ENCODE assay signal across 34 mouse cellular contexts in genomic region chr1:173432411-173432810, GRCm38 (mm10). TPM values are rescaled to one million over a fixed set of nuclear protein-coding genes. Genes with fewer than 3 reads are reported as not detected.
DNase-seq lines count a peak whose midpoint lies in the region; ATAC-seq and TF ChIP-seq lines count a peak whose summit lies in the region.
"Had no signal": no experiment of that assay in that cellular context is flagged by ENCODE, and none has a peak within 500 bp of the region (broad histone marks: within the 10 kb centered on the region; RNA-seq: fewer than 3 reads in every experiment).

No protein-coding gene starts in this region.

- 93% methylated on average over 2 of the region's 2 CpGs for WGBS in hindbrain, postnatal 0 days

- no peak overlapping the region for H3K4me3 ChIP-seq in hindbrain, postnatal 0 days (ENCODE audit: low read length)
- H3K4me3 ChIP-seq: intestine, embryonic 15.5 days; limb, embryonic 10.5 days; limb, embryonic 15.5 days; liver, embryonic 13.5 days; megakaryocyte, embryonic 14.5 days; midbrain, embryonic 12.5 days had no signal

- H3K27me3 ChIP-seq in hindbrain, postnatal 0 days (ENCODE audit: insufficient read depth, low read length), result no peaks in the 10 kb centered on the region
- H3K27me3 ChIP-seq: intestine, embryonic 15.5 days; limb, embryonic 15.5 days; liver, embryonic 13.5 days; megakaryocyte, embryonic 14.5 days; midbrain, embryonic 12.5 days had no signal

- H3K36me3 ChIP-seq in hindbrain, postnatal 0 days (ENCODE audit: insufficient read depth, low read length), result no peaks in the 10 kb centered on the region
- H3K36me3 ChIP-seq: intestine, embryonic 15.5 days; limb, embryonic 10.5 days; limb, embryonic 15.5 days; liver, embryonic 13.5 days had no signal

- no peak overlapping the region for H3K9ac ChIP-seq in hindbrain, postnatal 0 days (replicated peaks; ENCODE audit: low read length)
- H3K9ac ChIP-seq: hindbrain, embryonic 14.5 days; intestine, embryonic 15.5 days; limb, embryonic 15.5 days; liver, embryonic 13.5 days; midbrain, embryonic 12.5 days had no signal

- no peaks in the 10 kb centered on the region for H3K4me1 ChIP-seq in hindbrain, postnatal 0 days (ENCODE audit: insufficient read depth, low read length)
- H3K4me1 ChIP-seq: intestine, embryonic 15.5 days; limb, embryonic 10.5 days; limb, embryonic 15.5 days; liver, embryonic 13.5 days; midbrain, embryonic 12.5 days had no signal

- H3K9me3 ChIP-seq in hindbrain, postnatal 0 days (ENCODE audit: low read length), result no peaks in the 10 kb centered on the region
- H3K9me3 ChIP-seq: intestine, embryonic 15.5 days; limb, embryonic 10.5 days; limb, embryonic 15.5 days; liver, embryonic 13.5 days; megakaryocyte, embryonic 14.5 days; midbrain, embryonic 12.5 days had no signal

- peak; percentile 45 for DNase-seq in thymus, postnatal 0 days (ENCODE audit: low spot score)
- no peak for DNase-seq in thymus, postnatal 25 days
- peak; percentile 61 to 62 for DNase-seq in CD8-positive naive resting alpha-beta T cell, adult 2 months (ENCODE audit: low read depth in 2 of 2, low spot score in 2 of 2)
- no peak for DNase-seq in embryo, embryonic 10.5 days (ENCODE audit: low spot score)
- no peak for DNase-seq in adrenal gland, postnatal 36 days
- no peak for DNase-seq in hindbrain, postnatal 0 days (ENCODE audit: low spot score)
- DNase-seq: cerebellum, adult 2 months; cerebellum, postnatal 14 days; gastrocnemius, postnatal 14 days; heart, postnatal 36 days; kidney, adult 2 months; kidney, postnatal 4 days; layer of hippocampus, postnatal 36 days; liver, embryonic 13.5 days; lung, adult 18-20 months; lung, postnatal 4 days; retina, postnatal 1 day; right cerebral cortex, postnatal 25 days; thymus, adult 18-20 months had no signal

- no peak for TF ChIP-seq CTCF in hindbrain, postnatal 0 days (IDR thresholded peaks at IDR 0.05; ENCODE audit: low read depth)

- peak; percentile 81 for ATAC-seq in activated CD4-positive, CD25-positive, alpha-beta regulatory T cell, adult 4 months
- ATAC-seq in neutrophil, adult 5-6 weeks (ENCODE audit: extremely low read depth, insufficient number of reproducible peaks, low FRiP score, poor library complexity, severe bottlenecking), result 0 out of 2 replicates have a peak, but pooled peaks have one; percentile 13
- no peak for ATAC-seq in hindbrain, postnatal 0 days
- ATAC-seq: forebrain, embryonic 14.5 days; intestine, embryonic 15.5 days; lung, postnatal 0 days had no signal

- H3K4me2 ChIP-seq in hindbrain, postnatal 0 days (ENCODE audit: low read depth, low read length), result no peak overlapping the region
- H3K4me2 ChIP-seq: heart, embryonic 11.5 days; hindbrain, embryonic 14.5 days; intestine, embryonic 15.5 days; limb, embryonic 15.5 days; liver, embryonic 13.5 days; midbrain, embryonic 12.5 days had no signal

- no peak overlapping the region for H3K27ac ChIP-seq in hindbrain, postnatal 0 days
- H3K27ac ChIP-seq: hindbrain, embryonic 14.5 days; intestine, embryonic 15.5 days; kidney, postnatal 0 days; limb, embryonic 10.5 days; limb, embryonic 15.5 days; liver, embryonic 13.5 days; midbrain, embryonic 12.5 days; stomach, postnatal 0 days had no signal

RNA-seq across cellular contexts. Expression of gene Ifi206, which starts 58.4 kb away (rescaled TPM):
- polyA plus RNA-seq in thymus, postnatal 0 days (2015; fragmentation: Nextera tagmentation; extraction: Ambion mirVana), result 3.7 and 4.0 TPM in 2 replicates
- 10 to 100 TPM; 70.9 to 95.8 TPM for polyA plus RNA-seq in activated CD4-positive, CD25-positive, alpha-beta regulatory T cell, adult 4 months (2017; shearing (Covaris generic))
- total RNA-seq in neutrophil, adult 5-6 weeks (2017), result 52.5 and 53.9 TPM in 2 replicates
- 1 to 10 TPM in 1 of 2 experiments, under 1 TPM in 1; 0.53 to 1.0 TPM for total RNA-seq in adrenal gland, postnatal 36 days (2021)
- 0.07 and 0.21 TPM in 2 replicates for total RNA-seq in hindbrain, postnatal 0 days (2014; rRNA removed)
- polyA plus RNA-seq in hindbrain, postnatal 0 days (2015; fragmentation: Nextera tagmentation; extraction: Ambion mirVana), result 0.05 TPM in 1 of 2 replicates, not detected in the other
- total RNA-seq: gastrocnemius, postnatal 14 days; layer of hippocampus, postnatal 36 days had no signal
- polyA plus RNA-seq: embryonic facial prominence, embryonic 11.5 days; hindbrain, embryonic 14.5 days; limb, embryonic 10.5 days; midbrain, embryonic 12.5 days; neural tube, embryonic 14.5 days had no signal

Comparison
In these comparisons a context has a peak if more than half of its experiments do, and no peak if none do; other contexts are left out.
1. DNase-seq: peak in thymus, postnatal 0 days (single experiment) and CD8-positive naive resting alpha-beta T cell, adult 2 months (2 of 2); none in thymus, postnatal 25 days (single experiment), embryo, embryonic 10.5 days (single experiment), adrenal gland, postnatal 36 days (0 of 2) and hindbrain, postnatal 0 days (single experiment).
2. RNA of gene Ifi206, which starts 58.4 kb away (total RNA-seq): 52.5 to 53.9 TPM in neutrophil, adult 5-6 weeks; 0.53 to 1.0 TPM in adrenal gland, postnatal 36 days and 0.07 to 0.21 TPM in hindbrain, postnatal 0 days; every median in the first group is over 10 times any median in the second.